Mouse (Mus musculus): ENCODE measurements around the gene Barhl2. TPM values are rescaled to one million over a fixed set of nuclear protein-coding genes. Genes with fewer than 3 reads are reported as not detected.
A peak's percentile ranks its signal among the peaks of the same experiment; 100 is the strongest.

Barhl2 gene
- polyA plus RNA-seq, 1 experiment, result not detected

GRCm38 (mm10) chr5:106450426-106451160, 7.4 kb downstream of the Barhl2 start:
- TF ChIP-seq CTCF (IDR thresholded peaks at IDR 0.05; ENCODE audit: borderline replicate concordance, control insufficient read depth, extremely low read depth, insufficient read depth, low read length, poor library complexity) (no peak), POLR2A (IDR thresholded peaks at IDR 0.05; ENCODE audit: control insufficient read depth, extremely low read depth, insufficient read depth, low read length, poor library complexity) (no peak)
- no peak for DNase-seq
- Histone ChIP-seq H3K4me1 (replicated peaks; ENCODE audit: control insufficient read depth, insufficient read depth, low read length) (no peaks in the 10 kb centered on the region), H3K4me3 (ENCODE audit: control insufficient read depth, insufficient read depth, low read length) (no peak overlapping the region), H3K36me3 (ENCODE audit: control insufficient read depth, insufficient read depth, low read length) (no peaks in the 10 kb centered on the region), H3K27ac (ENCODE audit: control insufficient read depth, insufficient read depth, low read length) (no peak overlapping the region), H3K27me3 (ENCODE audit: control insufficient read depth, insufficient read depth, low read length) (peaks cover 29% of the 10 kb centered on the region)
- WGBS, result 25% methylated on average over 5 of the region's 5 CpGs

GRCm38 (mm10) chr5:106449720-106450425, 8.1 kb downstream of the Barhl2 start:
- 18% methylated on average over 4 of the region's 4 CpGs for WGBS
- peaks cover 22% of the 10 kb centered on the region for H3K27me3 ChIP-seq (ENCODE audit: control insufficient read depth, insufficient read depth, low read length)

GRCm38 (mm10) chr5:106448798-106449125, 9.2 kb downstream of the Barhl2 start:
- Histone ChIP-seq H3K4me3 (ENCODE audit: control insufficient read depth, insufficient read depth, low read length) (no peak overlapping the region), H3K27me3 (ENCODE audit: control insufficient read depth, insufficient read depth, low read length) (peaks cover 17% of the 10 kb centered on the region), H3K36me3 (ENCODE audit: control insufficient read depth, insufficient read depth, low read length) (no peaks in the 10 kb centered on the region), H3K4me1 (replicated peaks; ENCODE audit: control insufficient read depth, insufficient read depth, low read length) (no peaks in the 10 kb centered on the region), H3K27ac (ENCODE audit: control insufficient read depth, insufficient read depth, low read length) (no peak overlapping the region)
- no peak for DNase-seq
- no peak for TF ChIP-seq POLR2A (IDR thresholded peaks at IDR 0.05; ENCODE audit: control insufficient read depth, extremely low read depth, insufficient read depth, low read length, poor library complexity)
- no peak for TF ChIP-seq CTCF (IDR thresholded peaks at IDR 0.05; ENCODE audit: borderline replicate concordance, control insufficient read depth, extremely low read depth, insufficient read depth, low read length, poor library complexity)
- WGBS, result 4% methylated on average over 6 of the region's 6 CpGs

More at GRCm38 (mm10) chr5:106449720-106450425, 8.1 kb downstream of the Barhl2 start:
- H3K4me3 ChIP-seq (ENCODE audit: control insufficient read depth, insufficient read depth, low read length), result no peak overlapping the region
- TF ChIP-seq POLR2A (IDR thresholded peaks at IDR 0.05; ENCODE audit: control insufficient read depth, extremely low read depth, insufficient read depth, low read length, poor library complexity), result no peak
- TF ChIP-seq CTCF (IDR thresholded peaks at IDR 0.05; ENCODE audit: borderline replicate concordance, control insufficient read depth, extremely low read depth, insufficient read depth, low read length, poor library complexity), result no peak
- H3K4me1 ChIP-seq (replicated peaks; ENCODE audit: control insufficient read depth, insufficient read depth, low read length), result no peaks in the 10 kb centered on the region
- no peak overlapping the region for H3K27ac ChIP-seq (ENCODE audit: control insufficient read depth, insufficient read depth, low read length)
- DNase-seq, result no peak
- no peaks in the 10 kb centered on the region for H3K36me3 ChIP-seq (ENCODE audit: control insufficient read depth, insufficient read depth, low read length)

DNA sequence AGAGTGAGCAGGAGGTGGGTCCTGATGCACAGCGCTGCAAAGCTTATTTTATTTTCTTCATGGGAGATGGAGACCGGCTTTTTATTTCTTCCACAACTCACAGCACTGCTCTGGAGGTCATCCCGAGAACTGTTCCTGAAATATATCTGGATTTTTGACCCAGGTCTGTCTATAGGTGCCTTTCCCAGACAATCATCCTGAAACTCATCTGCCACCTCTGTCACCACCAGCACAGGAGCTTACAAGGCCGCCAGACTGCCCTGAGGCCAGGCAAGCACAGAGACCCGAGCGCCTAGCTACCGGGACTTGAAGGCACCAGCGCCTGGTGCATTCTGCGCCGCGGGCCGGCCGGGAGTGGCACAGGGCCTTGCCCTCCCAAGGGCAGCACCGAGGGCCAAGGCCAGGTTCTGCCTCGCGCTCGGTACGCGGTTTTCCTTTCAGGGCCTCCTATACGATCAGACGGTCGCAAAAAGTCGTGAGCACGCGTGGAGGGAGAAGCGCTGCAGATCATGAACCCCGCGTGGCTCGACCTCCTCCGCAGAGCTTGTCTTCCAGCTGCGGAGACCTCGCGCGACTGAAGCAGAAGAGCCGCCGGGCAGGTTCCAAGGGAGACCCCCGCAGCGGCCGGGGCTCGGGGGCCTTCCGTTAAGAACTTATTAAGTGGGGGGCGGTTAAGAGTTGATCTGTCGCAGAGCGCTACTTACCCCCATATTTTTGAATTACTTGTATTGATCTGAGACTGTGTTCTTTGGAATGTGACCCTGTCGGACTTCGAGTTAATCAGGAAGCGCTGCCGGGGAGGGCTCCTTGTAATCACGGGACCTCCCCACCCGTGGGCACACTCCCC, 9.8 kb downstream of the Barhl2 start:
- Histone ChIP-seq H3K27ac (ENCODE audit: control insufficient read depth, insufficient read depth, low read length) (no peak overlapping the region), H3K4me1 (replicated peaks; ENCODE audit: control insufficient read depth, insufficient read depth, low read length) (no peaks in the 10 kb centered on the region), H3K27me3 (ENCODE audit: control insufficient read depth, insufficient read depth, low read length) (peaks cover 14% of the 10 kb centered on the region), H3K4me3 (ENCODE audit: control insufficient read depth, insufficient read depth, low read length) (no peak overlapping the region), H3K36me3 (ENCODE audit: control insufficient read depth, insufficient read depth, low read length) (no peaks in the 10 kb centered on the region)
- no peak for DNase-seq
- 11% methylated on average over 50 of the region's 50 CpGs for WGBS
- TF ChIP-seq POLR2A (IDR thresholded peaks at IDR 0.05; ENCODE audit: control insufficient read depth, extremely low read depth, insufficient read depth, low read length, poor library complexity) (no peak), CTCF (IDR thresholded peaks at IDR 0.05; ENCODE audit: borderline replicate concordance, control insufficient read depth, extremely low read depth, insufficient read depth, low read length, poor library complexity) (no peak)

- Histone ChIP-seq H3K4me1 (replicated peaks; ENCODE audit: control insufficient read depth, insufficient read depth, low read length) (no peaks in the 10 kb centered on the region), H3K4me3 (ENCODE audit: control insufficient read depth, insufficient read depth, low read length) (no peak overlapping the region), H3K27me3 (ENCODE audit: control insufficient read depth, insufficient read depth, low read length) (peaks cover 13% of the 10 kb centered on the region), H3K27ac (ENCODE audit: control insufficient read depth, insufficient read depth, low read length) (no peak overlapping the region), H3K36me3 (ENCODE audit: control insufficient read depth, insufficient read depth, low read length) (no peaks in the 10 kb centered on the region)
- 49% methylated on average over 14 of the region's 14 CpGs for WGBS
- no peak for DNase-seq
- no peak for TF ChIP-seq POLR2A (IDR thresholded peaks at IDR 0.05; ENCODE audit: control insufficient read depth, extremely low read depth, insufficient read depth, low read length, poor library complexity)
- TF ChIP-seq CTCF (IDR thresholded peaks at IDR 0.05; ENCODE audit: borderline replicate concordance, control insufficient read depth, extremely low read depth, insufficient read depth, low read length, poor library complexity), result no peak
Measured at GRCm38 (mm10) chr5:106447091-106447820, 10.7 kb downstream of the Barhl2 start.

- WGBS, result 5% methylated on average over 8 of the region's 8 CpGs
- no peak overlapping the region for H3K4me3 ChIP-seq (ENCODE audit: control insufficient read depth, insufficient read depth, low read length)
- TF ChIP-seq CTCF (IDR thresholded peaks at IDR 0.05; ENCODE audit: borderline replicate concordance, control insufficient read depth, extremely low read depth, insufficient read depth, low read length, poor library complexity) (no peak), POLR2A (IDR thresholded peaks at IDR 0.05; ENCODE audit: control insufficient read depth, extremely low read depth, insufficient read depth, low read length, poor library complexity) (no peak)
- H3K4me1 ChIP-seq (replicated peaks; ENCODE audit: control insufficient read depth, insufficient read depth, low read length), result no peaks in the 10 kb centered on the region
- H3K27ac ChIP-seq (ENCODE audit: control insufficient read depth, insufficient read depth, low read length), result no peak overlapping the region
- DNase-seq, result peak; percentile 35
- H3K36me3 ChIP-seq (ENCODE audit: control insufficient read depth, insufficient read depth, low read length), result no peaks in the 10 kb centered on the region
- peaks cover 7% of the 10 kb centered on the region for H3K27me3 ChIP-seq (ENCODE audit: control insufficient read depth, insufficient read depth, low read length)
Measured at GRCm38 (mm10) chr5:106446593-106446992, 11.4 kb downstream of the Barhl2 start.

All from thymus, adult 2 months (tissue).